Mouse (Mus musculus): ENCODE results near the gene Lair1.

GRCm38 (mm10) chr7:4071066-4071465 is 8.1 kb upstream of the Lair1 start:
- no peak for TF ChIP-seq CTCF (IDR thresholded peaks at IDR 0.05; ENCODE audit: low read depth, low read length)
- no peak for TF ChIP-seq POLR2A (IDR thresholded peaks at IDR 0.05; ENCODE audit: extremely low read depth, insufficient read depth, low read length)

Data from liver, adult 2 months (tissue).